Mouse (Mus musculus) brain, embryonic 18.5 days (tissue): ENCODE measurements around the gene Gfer.
"Not testable (repeated sequence)": the region's sequence is repeated elsewhere in the genome, so short reads cannot be mapped to it uniquely, and the experiment has no call there.

ENCODE experiments used
- DNase-seq: peaks from one replicate; pipeline ENCODE4 v3.0.0-alpha.2; 2012; ENCODE audit warnings: low read depth, low spot score

Gfer gene

DNA sequence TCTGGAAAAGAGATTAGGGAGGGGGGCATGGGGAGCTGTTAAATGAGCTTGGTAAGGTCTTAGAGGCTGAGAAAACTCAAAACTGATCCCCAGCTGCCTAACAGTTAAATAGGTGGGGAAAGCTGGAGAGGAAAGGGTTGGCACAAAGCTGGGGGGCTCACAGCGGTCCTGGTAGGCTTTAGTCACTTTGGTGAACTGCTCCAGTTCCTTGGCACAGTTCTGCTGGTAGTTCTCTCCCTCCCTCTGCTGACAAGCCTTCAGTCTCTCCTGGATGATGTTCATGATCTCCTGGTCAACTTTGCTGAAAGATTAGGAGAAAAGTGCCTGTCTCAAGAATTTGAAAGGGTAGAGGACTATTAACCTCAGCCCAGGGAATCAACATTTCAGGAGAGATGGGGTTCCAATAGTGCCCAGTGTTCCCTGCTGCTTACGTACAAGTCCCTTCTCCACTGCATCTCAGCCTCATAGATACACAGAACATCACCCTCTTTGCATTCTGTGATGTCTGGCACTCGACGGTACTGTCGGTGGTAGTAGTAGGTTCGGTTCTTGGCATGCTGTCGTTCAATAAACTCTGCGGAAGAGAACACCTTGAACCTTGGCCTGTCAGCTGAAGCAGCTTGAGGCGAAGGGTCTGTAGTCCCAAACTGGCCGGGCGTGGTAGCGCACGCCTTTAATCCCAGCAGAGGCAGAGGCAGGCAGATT is 26.4 kb upstream of the Gfer start:
- DNase-seq: no peak

DNA sequence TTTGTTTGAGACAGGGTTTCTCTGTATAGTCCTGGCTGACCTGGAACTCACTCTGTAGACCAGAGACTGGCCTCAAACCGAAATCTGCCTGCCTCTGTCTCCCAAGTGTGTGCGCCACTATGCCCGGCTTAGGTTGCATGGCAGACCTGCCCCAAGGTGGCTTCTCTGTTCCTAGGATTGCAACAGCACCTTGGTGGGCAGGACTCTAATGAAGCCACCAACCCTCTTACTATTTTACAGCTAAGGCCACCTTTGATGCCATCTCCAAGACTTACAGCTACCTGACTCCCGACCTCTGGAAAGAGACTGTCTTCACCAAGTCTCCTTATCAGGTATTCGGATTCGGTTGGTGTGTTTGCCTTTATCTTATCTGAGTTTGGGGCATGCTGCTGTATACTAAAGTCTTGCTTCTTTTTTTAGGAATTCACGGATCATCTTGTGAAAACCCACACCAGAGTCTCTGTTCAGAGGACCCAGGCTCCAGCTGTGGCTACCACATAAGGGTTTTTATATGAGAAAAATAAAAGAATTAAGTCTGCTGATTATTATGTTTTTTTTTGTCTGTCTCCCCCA is 25.5 kb upstream of the Gfer start:
- not testable (repeated sequence) for DNase-seq

DNA sequence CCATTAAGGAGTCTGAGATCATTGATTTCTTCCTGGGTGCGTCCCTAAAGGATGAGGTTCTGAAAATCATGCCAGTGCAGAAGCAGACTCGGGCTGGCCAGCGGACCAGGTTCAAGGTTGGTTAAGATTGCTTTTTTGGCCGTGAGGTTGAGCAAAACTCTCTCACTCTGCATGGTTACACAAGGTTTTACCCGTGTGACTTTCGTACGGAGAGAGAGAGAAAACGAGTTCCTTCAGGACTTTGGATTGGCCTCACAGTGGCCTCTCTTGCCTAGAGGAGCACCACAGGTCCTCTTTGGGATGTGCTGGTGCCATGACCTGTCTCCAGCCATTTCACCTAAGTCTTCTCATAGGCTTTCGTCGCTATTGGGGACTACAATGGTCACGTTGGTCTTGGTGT is 24.7 kb upstream of the Gfer start:
- DNase-seq: not testable (repeated sequence)

DNA sequence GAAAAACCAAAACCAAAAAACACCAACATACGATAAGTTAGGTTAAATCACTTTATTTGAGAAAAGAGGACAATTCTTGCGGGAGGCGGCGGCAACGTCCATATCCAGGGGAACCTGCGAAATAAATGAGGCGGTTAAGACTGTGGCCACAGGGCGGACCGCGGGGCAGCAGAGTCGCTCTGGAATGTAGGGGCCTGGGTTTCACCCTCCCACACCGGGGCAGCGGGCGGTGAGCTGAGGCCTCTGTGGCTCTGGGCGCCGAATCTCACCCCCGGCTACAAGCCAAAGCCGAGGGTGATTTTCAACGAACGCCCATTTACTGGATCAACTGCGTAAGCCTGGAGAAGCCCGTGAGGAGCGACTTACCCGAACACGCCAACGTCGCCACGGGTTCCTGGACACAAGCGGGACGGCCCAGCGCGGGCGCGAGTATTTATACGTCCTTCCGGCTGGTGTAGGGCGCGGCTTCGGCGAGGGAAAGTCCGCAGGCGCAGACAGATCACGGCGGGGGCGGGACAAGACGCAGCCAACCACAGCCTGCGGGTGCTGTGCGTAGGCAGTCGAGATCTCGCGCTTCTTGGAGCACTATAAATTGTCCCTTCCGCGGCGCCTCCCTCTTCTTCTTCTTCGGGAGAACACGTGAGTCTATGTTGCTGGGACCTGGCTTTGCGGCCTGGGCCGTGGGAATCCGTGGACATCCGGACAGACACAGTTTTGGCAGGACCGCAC is 23.7 kb upstream of the Gfer start:
- DNase-seq: peak; percentile 97

DNA sequence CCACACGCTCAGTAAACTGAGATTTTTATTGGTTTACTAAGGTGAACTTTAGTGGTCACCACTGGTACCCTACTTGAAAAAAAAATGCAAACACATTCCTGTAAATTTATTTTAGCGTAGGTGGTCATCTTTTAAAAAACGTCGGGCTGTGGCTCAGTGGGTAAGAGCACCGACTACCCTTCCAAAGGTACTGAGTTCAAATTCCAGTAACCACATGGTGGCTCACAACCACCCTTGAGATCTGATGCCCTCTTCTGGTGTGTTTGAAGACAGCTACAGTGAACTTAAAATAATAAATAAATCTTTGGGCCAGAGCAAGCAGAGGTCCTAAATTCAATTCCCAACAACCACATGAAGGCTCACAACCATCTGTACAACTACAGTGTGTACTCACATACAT is 23.0 kb upstream of the Gfer start:
- not testable (repeated sequence) for DNase-seq

DNA sequence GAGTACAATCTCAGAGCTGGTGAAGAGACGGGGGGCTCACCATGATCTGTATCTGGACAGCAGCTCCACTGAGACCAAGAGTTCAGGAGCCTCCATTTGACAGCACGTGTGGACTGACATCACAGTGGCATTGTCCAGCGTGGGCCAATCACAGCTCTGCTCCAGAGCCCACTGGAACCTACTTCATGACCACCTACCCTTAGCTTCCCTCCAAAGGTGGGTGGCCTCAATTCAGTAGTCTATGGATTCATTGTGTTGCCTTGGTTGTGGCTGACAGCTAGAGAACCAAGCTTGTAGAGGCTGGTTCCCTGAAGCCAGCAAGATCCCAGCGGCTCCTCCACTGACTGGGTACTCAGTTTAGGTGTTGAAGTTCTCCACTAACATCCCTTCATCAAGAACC is 22.0 kb upstream of the Gfer start, which contains the start of the genes Rnf151 and Rps2:
Gene Rnf151, minus strand, starts transcription at position 121 of the 400 bp plus-strand sequence.
Gene Rps2, plus strand, starts transcription at position 174 of the 400 bp plus-strand sequence.
- DNase-seq: no peak

DNA sequence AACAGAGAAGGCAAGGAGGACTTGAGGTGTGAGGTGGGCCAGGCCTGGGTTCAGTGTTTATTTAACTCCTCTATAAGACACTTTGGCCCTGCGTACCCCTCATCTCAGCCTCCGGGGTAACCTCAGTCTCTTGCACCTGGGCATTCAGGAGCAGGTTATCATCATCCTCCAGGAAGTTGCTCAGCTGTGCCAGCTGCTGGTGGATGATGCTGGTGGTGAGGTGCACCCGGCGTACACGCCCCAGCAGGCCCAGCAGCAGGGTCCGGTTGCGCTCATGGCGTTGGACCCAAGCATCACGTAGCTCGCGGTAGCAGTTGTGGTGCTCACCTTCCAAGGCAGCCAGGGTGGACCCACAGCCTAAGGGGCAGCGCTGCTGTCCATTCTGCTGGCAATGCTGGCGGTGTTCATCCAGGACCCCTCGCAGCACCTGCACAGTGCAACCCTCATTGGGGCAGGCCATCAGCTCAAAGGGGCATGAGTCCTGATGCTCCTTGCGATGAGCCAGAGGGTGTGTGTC is 20.3 kb upstream of the Gfer start:
- DNase-seq: no peak

DNA sequence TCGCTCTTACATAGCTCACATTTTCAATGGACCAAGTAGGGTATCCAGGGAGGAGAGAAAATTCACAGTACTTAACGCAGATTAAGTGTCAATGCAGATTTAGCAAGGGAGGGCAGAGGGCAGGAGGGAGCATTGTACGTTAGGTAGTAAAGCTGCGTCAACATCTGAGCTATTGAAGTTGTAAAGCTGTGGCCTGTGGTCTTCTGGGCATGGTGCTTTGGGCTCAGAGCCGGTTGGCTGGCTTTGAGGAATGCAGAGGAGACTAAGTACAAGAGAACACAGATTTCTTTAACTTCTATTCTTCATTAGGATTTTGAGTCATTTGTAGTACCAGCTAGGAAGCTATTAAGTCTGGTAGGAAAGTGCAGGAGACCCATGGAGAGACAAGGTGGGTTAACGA is 19.6 kb upstream of the Gfer start:
- no peak for DNase-seq

DNA sequence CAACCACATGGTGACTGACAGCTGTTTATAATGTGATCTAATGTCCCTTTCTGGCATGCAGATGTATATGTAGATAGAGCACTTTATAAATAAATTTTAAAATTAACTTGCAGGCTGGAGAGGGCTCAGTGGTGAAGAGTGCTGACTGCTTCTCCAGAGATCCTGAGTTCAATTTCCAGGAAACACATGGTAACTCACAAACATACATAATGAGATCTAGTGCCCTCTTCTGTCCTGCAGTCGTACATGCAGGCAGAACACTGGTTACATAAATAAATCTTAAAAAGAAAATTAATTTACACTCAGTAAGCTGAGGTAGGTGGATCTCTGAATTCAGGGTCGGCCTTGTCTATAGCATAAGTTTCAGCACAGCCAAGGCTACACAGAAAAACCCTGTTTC is 12.7 kb upstream of the Gfer start:
- no peak for DNase-seq

DNA sequence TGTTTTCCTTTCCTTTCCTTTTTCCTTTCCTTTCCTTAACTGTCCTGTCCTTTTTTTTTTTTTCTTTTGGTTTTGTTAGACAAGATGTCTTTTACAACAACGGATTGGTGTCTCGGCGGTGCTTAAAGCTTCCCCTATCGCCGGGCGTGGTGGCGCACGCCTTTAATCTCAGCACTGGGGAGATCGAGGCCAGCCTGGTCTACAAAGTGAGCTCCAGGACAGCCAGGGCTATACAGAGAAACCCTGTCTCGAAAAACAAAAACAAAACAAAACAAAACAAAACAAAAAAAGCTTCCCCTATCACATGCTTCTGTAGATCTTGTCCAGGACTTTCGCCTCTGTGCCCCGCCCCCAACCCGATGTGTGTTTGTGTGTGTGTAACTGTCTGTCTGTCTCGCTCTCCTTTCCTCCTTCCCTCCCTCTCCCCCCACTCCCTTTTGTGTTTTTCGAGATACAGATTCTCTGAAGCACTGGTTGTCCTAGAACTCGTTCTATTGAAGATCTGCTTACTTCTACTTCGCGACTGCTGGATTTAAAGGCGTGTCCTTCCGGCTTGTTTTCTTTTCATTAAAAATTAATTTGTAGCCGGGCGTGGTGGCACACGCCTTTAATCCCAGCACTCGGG is 12.0 kb upstream of the Gfer start:
- no peak for DNase-seq

DNA sequence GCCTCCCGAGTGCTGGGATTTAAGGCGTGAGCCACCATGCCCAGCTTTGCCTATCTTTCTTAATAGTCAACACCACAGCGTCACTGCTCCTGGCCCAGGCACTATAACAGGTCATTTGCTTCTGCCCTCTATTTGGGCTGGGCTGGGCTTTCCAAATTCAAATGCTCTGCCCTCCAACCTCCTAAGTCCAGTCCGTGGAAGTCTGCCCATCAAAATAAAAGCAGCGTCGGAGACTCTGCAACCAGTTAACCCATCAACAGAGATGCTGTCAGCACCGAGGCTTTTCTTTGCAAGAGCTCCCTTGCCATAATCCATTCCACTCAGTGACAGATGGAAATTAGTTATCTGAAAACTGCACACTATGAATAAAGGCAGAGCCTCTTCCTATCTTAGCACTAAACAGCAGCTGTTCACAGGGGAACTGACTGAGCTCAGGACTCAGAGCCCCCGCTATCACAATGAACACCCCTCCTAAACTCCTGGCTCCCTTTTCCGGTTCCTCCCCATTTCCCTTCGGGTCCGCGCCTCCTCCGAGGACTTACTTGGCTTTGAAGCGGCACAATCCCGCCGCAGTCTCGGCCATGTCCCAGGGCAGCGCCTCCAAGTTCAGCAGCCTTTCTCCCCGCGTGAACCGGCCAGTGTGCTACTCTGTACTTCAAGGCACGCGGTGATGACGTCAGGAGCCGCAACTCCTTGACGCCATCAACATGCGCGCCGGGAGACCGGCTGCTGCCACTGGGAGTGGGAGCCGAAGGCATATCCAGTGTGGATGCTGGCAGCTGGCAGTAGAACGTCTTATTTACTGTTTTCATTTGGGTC is 11.2 kb upstream of the Gfer start, which contains the start of gene Tbl3:
Gene Tbl3, minus strand, starts transcription at position 679 of the 819 bp plus-strand sequence.
- peak; percentile 85 for DNase-seq

DNA sequence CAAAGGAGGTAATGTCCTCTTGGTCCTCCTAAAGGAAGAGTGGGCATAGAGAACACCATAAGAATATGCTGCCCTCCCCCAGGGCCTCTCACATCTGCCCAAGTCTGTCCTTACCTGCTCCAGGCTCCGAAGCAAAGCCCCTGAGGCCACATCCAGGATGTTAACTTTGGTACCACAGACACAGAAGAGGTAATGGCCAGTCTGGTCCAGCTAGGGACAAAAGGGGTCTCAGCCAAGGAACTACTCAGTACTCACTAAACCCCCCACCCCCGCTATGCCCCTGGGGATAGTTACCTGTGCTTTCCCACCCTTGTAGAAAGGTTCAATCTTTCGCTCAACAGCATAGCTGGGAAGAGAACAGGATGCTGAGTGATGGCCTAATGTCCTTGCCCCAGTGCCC is 9.9 kb upstream of the Gfer start:
- DNase-seq: no peak

DNA sequence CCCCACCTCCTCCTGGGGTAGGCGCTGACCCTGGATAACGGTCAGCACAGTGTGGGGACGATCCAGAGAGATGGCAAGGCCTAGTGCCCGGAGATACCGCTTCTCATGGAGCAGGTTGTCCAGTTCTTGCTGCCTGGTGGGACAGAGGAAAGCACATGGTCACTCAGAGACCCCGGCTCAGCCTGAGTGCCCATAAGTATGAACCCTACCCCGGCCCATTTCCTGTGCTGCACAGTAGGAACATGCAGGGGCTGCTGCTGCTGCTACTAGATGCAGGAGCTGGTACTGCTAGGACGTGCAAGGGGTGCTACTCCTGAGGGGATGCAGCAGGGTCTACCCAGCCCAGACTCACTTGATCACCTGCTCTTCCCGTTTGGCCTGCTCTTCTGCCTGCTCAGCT is 5.3 kb upstream of the Gfer start:
- DNase-seq: no peak

DNA sequence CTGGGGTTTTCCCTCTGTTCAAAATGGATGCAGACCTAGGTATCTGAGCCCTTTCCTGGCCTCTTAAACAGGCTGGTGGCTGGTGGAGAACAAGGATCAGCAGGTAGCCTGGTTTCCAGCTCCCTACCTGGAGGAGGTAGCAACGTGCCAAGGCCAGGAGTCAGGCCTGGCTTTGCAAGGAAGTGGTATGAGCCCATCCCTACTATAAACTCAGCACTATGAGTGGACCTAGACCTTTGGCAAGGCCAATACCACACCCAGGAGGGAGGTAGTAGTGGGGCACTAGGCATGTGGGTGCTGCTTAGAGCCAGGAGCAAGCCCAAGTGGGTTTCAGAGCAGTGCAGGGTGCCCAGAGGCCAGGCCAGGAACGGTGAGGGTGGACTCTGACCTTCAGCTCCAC is 3.5 kb upstream of the Gfer start:
- DNase-seq: no peak

DNA sequence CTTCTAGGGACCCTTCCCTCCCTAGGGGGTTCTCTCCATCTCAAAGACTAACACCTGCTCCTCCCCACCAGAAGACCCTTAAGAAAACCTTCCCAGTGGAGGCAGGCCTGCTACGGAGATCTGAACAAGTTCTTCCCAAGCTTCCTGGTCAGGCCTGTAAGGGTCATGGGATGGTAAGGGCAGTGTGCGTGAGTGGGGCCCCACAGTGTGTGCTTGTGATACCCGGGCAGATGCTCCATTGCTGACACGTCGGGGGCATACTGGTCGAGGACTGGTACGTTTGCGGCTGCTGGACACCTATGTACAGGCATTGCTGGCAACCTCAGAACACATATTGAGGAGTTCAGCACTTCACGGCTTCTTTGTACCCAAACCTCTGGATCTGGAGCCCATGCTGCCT is 2.8 kb upstream of the Gfer start:
- no peak for DNase-seq

DNA sequence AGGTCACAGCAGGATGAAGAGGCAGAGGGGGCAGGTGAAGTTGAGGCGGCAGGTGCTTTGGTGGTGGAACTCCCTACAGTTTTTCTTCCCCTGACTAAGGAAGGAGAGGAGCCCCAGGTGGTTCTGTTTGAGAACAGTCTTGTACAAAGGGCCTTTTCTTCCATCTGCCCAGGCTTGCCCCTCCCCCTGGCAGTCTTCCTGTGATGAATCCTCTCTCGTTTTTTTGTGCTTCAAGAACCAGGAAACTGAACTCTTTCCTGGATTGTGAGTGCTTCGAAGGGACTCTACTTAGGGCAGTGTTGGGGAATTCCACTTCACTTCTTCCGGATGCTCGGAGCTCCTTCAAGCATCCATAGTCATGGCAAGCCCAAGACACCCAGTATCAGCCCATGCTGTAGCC is 2.0 kb upstream of the Gfer start:
- DNase-seq: no peak

DNA sequence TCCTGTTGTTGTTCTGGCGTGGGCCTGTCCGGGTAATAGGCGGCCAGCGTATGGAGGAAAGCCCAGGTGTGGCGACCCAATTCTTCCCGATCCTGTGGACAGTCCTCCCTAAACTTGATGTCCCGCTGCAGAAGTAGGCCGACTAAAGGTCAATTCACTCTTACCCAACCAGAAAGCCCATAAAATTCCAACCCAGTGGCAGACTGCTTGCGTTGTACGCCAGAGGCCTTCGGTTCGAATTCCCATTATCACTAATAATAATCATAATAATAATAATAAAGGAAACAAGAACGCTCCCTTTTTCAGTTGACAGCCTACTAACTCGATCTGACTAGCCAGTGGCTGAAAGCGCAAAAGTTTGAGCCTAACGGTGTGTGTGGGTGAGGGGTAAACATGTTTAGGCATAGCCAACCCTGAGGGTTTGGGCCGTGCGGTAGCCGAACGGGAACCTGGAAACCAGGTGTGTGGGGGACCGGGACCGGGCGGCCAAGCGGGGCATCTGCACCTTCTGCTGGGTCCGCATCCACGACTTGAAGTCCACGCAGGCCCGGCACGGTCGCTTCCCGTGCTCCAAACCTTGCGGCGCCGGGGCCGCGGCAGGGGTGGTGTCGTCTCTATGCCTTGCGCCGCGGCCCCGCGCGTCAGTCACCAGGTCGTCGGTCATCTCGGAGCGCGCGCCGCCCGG is 488 bp downstream of the Gfer start:
- no peak for DNase-seq

DNA sequence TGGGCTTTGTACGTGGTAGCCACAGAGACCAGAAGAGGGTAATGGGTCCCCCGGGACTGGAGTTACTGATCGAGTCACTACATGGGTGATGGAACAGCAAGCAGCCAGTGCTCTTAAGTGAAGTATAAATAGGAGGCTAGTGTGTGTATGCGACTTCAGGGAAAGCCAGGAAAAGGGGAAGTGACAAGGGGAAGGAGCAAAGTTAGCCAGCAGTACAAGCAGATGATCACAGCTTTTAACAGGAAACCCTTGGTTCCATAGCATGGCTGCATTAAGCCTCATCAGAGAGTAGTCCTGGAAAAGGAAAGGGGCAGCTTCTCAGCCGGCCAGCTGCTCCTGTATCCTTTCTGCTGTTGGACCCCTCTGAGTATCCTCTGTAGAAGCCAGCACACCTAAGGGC is 3.6 kb downstream of the Gfer start:
- DNase-seq: no peak

DNA sequence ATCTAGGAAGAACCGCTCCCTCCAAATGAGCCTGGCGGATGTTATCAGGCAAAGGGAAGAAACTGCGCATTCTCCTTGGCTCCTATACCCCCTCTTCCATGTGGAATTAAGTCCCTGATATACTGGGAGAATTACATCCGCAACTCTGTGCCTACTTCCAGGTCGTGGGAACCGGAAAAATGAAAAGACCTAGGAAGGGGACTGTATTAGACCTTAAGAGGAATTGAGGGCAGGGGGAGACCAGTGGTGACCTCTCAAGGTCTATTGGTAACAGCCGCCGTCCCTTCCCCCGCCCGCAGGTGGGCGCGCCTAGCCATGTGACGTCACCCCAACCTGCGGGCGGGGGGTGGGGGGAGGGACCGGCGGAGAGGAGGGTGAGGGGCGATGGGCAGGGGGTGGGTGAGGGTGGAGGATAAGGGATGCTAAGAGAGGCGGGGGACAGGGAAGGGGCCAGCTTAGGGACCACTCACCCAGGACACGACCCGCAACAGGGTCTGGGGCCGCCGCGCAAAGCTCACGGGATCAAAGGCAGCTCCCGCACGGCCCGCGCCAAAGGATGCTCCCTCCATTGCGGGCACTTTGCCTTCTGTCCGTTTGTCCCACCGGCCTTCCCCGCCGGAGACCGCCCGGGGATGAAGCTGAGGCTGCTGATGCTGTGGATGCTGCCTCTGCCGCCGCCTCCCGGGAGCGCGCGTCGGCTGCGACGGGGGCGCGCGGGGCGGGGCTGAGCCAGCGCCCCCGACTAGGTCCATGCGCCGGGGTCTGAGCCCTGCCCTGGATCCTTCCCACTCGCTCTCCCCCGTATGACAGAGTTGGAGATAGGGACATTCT is 6.5 kb downstream of the Gfer start, which contains the start of gene Syngr3:
Gene Syngr3, minus strand, starts transcription at position 705 of the 831 bp plus-strand sequence.
- no peak for DNase-seq

DNA sequence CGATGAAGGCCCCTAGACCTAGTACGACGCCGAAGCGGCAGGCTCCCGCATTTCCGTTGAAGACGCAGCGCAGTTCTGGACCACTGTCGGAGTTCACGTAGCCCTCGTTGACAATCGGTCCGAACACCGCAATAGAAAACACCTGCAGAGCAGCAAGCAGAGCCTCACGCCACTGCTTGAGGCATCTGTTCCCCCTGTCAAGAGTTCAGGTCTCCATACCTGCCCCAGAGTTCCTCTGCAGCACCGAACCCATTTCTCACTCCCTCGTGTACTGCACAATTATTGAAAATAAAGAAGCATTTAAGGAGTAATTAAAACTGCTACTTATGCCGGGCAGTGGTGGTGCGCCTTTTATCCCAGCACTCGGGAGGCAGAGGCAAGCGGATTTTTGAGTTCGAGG is 8.4 kb downstream of the Gfer start:
- no peak for DNase-seq
